Mouse (Mus musculus): ENCODE results near the gene Tkt. TPM values are rescaled to one million over a fixed set of nuclear protein-coding genes. Genes with fewer than 3 reads are reported as not detected.

Gene Tkt
- polyA plus RNA-seq, 1 experiment = 53.0 TPM

DNA sequence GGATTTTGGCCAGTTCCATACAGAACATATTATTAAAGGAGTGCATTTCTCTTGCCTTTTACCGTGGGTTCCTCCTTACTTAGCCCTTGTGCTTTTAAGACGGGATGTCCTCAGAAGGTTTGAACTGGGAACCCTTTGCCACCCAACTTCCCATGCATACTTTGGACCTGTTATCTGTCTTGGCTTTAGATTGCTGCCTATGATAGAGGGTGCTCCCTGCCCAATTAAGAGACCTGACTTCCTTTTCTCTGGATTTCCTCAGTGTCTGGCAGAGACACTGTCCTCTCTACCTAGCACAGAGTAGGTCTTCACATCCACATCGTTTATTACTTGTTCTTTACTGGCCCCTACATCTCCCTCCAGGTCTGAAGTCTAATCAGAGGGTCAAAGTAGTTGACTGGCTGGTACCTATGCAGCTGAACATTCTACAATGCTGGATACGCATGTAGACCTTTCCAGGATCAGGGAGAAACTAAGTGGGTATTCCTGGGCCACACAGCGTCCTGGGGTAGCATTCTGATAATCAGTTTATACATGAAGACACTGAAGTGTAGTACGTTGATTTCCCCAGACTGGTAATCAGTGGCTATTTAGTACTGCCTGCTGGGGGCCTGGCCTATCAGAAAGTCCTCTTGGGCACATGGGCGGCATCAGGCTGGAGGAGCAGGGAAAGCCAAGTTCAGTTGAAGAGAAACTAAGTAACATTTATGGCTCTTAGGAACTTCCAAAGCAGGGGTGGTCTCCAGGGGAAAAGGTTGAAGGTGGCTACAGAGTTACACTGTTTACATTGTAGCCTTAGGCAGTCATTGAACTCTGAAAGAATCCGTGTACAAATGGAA is 2.3 kb downstream of the Tkt start:
- Histone ChIP-seq H3K79me2 (ENCODE audit: control insufficient read depth, insufficient read depth) (peaks cover 62% of the 10 kb centered on the region), H3K4me2 (ENCODE audit: low read depth) (peak overlapping the region; percentile 64), H3ac (ENCODE audit: control insufficient read depth, insufficient read length) (no peak overlapping the region), H3K4me3 (peak overlapping the region; percentile 81), H3K27me3 (ENCODE audit: control insufficient read depth, insufficient read depth, insufficient read length) (no peaks in the 10 kb centered on the region), H3K36me3 (ENCODE audit: control insufficient read depth, insufficient read depth) (no peaks in the 10 kb centered on the region)
- no peak for TF ChIP-seq POLR2AphosphoS2 (IDR thresholded peaks at IDR 0.05; ENCODE audit: insufficient read length, low read depth)
- TF ChIP-seq MAX (IDR thresholded peaks at IDR 0.05; ENCODE audit: low read depth) = no peak
- TF ChIP-seq MYOG (IDR thresholded peaks at IDR 0.05; ENCODE audit: control insufficient read depth in 1 of 3, insufficient read depth in 1 of 3, insufficient read length in 2 of 3, low read depth in 2 of 3) = no peak
- TF ChIP-seq USF1 (IDR thresholded peaks at IDR 0.05; ENCODE audit: low read depth) = no peak
- no peak for TF ChIP-seq SRF (IDR thresholded peaks at IDR 0.05; ENCODE audit: control insufficient read depth, insufficient read length, low read depth)

DNA sequence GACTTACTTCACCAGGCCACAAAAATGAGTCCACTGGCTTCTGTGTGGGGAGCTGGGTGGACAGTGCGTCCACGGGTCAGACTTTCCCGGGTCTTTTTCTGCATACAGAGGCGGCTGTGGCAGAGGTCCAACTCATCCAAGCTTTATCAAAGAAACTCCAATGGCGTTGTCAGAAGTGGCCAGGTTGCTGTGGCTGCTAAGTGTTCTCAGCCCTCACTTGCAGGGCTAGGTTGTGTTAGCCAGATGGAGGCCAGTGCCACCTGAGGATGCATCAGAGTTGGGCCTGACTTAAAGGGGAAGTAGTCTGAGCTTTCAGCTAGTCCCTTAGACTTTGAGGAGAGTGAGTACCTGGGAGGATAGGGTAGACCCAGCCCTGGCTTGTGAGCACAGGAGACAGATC is 3.4 kb downstream of the Tkt start:
- no peak overlapping the region for H3K4me3 ChIP-seq
- TF ChIP-seq USF1 (IDR thresholded peaks at IDR 0.05; ENCODE audit: low read depth) (no peak), MYOD1 (IDR thresholded peaks at IDR 0.05; ENCODE audit: control insufficient read depth in 1 of 3, insufficient read length in 2 of 3, low read depth in 2 of 3) (no peak), MYOG (IDR thresholded peaks at IDR 0.05; ENCODE audit: control insufficient read depth in 1 of 3, insufficient read depth in 1 of 3, insufficient read length in 2 of 3, low read depth in 2 of 3) (no peak), TCF12 (IDR thresholded peaks at IDR 0.05; ENCODE audit: insufficient read depth, poor library complexity, severe bottlenecking) (no peak), POLR2AphosphoS2 (IDR thresholded peaks at IDR 0.05; ENCODE audit: insufficient read length, low read depth) (no peak), E2F4 (IDR thresholded peaks at IDR 0.05; ENCODE audit: insufficient read depth) (no peak)
- no peaks in the 10 kb centered on the region for H3K36me3 ChIP-seq (ENCODE audit: control insufficient read depth, insufficient read depth)
- peaks cover 73% of the 10 kb centered on the region for H3K79me2 ChIP-seq (ENCODE audit: control insufficient read depth, insufficient read depth)
- no peak overlapping the region for H3ac ChIP-seq (ENCODE audit: control insufficient read depth, insufficient read length)
- peak overlapping the region; percentile 64 for H3K4me2 ChIP-seq (ENCODE audit: low read depth)
- no peaks in the 10 kb centered on the region for H3K27me3 ChIP-seq (ENCODE audit: control insufficient read depth, insufficient read depth, insufficient read length)

- peaks cover 78% of the 10 kb centered on the region for H3K79me2 ChIP-seq (ENCODE audit: control insufficient read depth, insufficient read depth)
- no peaks in the 10 kb centered on the region for H3K36me3 ChIP-seq (ENCODE audit: control insufficient read depth, insufficient read depth)
- TF ChIP-seq MYOD1 (IDR thresholded peaks at IDR 0.05; ENCODE audit: control insufficient read depth in 1 of 3, insufficient read length in 2 of 3, low read depth in 2 of 3) = no peak
- no peak for TF ChIP-seq REST (IDR thresholded peaks at IDR 0.05; ENCODE audit: insufficient read depth, insufficient read length)
- TF ChIP-seq TCF12 (IDR thresholded peaks at IDR 0.05; ENCODE audit: insufficient read depth, poor library complexity, severe bottlenecking) = no peak
- no peak for TF ChIP-seq CEBPB (IDR thresholded peaks at IDR 0.05; ENCODE audit: insufficient read depth, poor library complexity, severe bottlenecking)
- no peak for TF ChIP-seq MAX (IDR thresholded peaks at IDR 0.05; ENCODE audit: low read depth)
- no peak overlapping the region for H3K4me3 ChIP-seq
- peak overlapping the region; percentile 64 for H3K4me2 ChIP-seq (ENCODE audit: low read depth)
- H3K27me3 ChIP-seq (ENCODE audit: control insufficient read depth, insufficient read depth, insufficient read length) = no peaks in the 10 kb centered on the region
- no peak overlapping the region for H3ac ChIP-seq (ENCODE audit: control insufficient read depth, insufficient read length)
These were observed 3.8 kb downstream of the Tkt start for GRCm38 (mm10) chr14:30551981-30552380.

DNA sequence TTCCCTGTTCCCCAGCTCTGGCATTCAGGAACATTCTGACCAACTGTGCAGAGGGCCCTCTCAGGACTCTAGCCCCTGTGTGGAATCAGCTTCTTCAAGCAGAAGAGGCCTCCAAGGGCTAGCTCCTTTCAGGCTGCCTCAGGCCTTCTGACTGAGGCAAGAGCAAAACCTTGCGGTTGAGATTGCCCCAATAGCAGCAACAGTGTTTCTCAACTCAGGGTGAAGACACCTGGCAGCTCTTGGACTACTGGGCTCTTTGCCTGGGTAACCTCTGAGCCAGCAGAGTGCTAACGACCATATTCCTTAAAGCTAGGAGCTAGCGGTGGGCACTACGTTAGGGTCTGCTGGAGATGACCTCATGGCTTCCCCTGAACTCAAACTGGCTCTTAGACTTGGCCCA is 5.0 kb downstream of the Tkt start:
- Histone ChIP-seq H3K27me3 (ENCODE audit: control insufficient read depth, insufficient read depth, insufficient read length) (no peaks in the 10 kb centered on the region), H3ac (ENCODE audit: control insufficient read depth, insufficient read length) (no peak overlapping the region), H3K4me2 (ENCODE audit: low read depth) (no peak overlapping the region), H3K79me2 (ENCODE audit: control insufficient read depth, insufficient read depth) (peaks cover 78% of the 10 kb centered on the region), H3K36me3 (ENCODE audit: control insufficient read depth, insufficient read depth) (no peaks in the 10 kb centered on the region), H3K4me3 (no peak overlapping the region)
- TF ChIP-seq POLR2A (IDR thresholded peaks at IDR 0.05; ENCODE audit: insufficient read length, low read depth) (no peak), REST (IDR thresholded peaks at IDR 0.05; ENCODE audit: insufficient read depth, insufficient read length) (no peak), POLR2AphosphoS2 (IDR thresholded peaks at IDR 0.05; ENCODE audit: insufficient read length, low read depth) (no peak), MYOG (IDR thresholded peaks at IDR 0.05; ENCODE audit: control insufficient read depth in 1 of 3, insufficient read depth in 1 of 3, insufficient read length in 2 of 3, low read depth in 2 of 3) (no peak), E2F4 (IDR thresholded peaks at IDR 0.05; ENCODE audit: insufficient read depth) (no peak), CEBPB (IDR thresholded peaks at IDR 0.05; ENCODE audit: insufficient read depth, poor library complexity, severe bottlenecking) (no peak), MYOD1 (IDR thresholded peaks at IDR 0.05; ENCODE audit: control insufficient read depth in 1 of 3, insufficient read length in 2 of 3, low read depth in 2 of 3) (no peak), MAX (IDR thresholded peaks at IDR 0.05; ENCODE audit: low read depth) (no peak), TCF12 (IDR thresholded peaks at IDR 0.05; ENCODE audit: insufficient read depth, poor library complexity, severe bottlenecking) (no peak), SRF (IDR thresholded peaks at IDR 0.05; ENCODE audit: control insufficient read depth, insufficient read length, low read depth) (no peak), TCF3 (IDR thresholded peaks at IDR 0.05; ENCODE audit: insufficient read length, low read depth) (no peak), USF1 (IDR thresholded peaks at IDR 0.05; ENCODE audit: low read depth) (no peak)

DNA sequence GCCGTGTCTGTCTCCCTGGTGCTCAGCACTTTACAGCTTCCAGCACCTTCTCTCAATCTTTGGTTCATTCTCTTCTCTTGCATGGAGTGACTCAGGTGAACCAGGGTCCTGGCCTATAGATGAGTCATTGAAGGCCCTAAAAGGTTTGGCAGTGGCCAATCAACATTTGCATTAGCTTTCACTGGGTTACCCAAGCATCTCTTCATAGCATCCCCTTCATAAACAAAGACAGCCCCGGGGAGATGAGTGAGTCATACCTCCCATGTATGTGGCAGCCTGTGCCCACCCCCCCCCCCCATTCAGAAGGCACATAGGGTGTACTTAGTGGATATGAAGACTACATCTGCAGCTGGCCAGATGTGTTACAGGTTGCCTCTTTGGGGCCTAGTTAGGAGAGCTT is 8.5 kb downstream of the Tkt start:
- H3K36me3 ChIP-seq (ENCODE audit: control insufficient read depth, insufficient read depth) = no peaks in the 10 kb centered on the region
- no peak overlapping the region for H3K4me3 ChIP-seq
- no peak for TF ChIP-seq POLR2A (IDR thresholded peaks at IDR 0.05; ENCODE audit: insufficient read length, low read depth)
- TF ChIP-seq REST (IDR thresholded peaks at IDR 0.05; ENCODE audit: insufficient read depth, insufficient read length) = no peak
- TF ChIP-seq MYOG (IDR thresholded peaks at IDR 0.05; ENCODE audit: control insufficient read depth in 1 of 3, insufficient read depth in 1 of 3, insufficient read length in 2 of 3, low read depth in 2 of 3) = no peak
- TF ChIP-seq CEBPB (IDR thresholded peaks at IDR 0.05; ENCODE audit: insufficient read depth, poor library complexity, severe bottlenecking) = no peak
- TF ChIP-seq USF1 (IDR thresholded peaks at IDR 0.05; ENCODE audit: low read depth) = no peak
- TF ChIP-seq MAX (IDR thresholded peaks at IDR 0.05; ENCODE audit: low read depth) = no peak
- H3K79me2 ChIP-seq (ENCODE audit: control insufficient read depth, insufficient read depth) = peaks cover 54% of the 10 kb centered on the region
- no peak overlapping the region for H3K4me2 ChIP-seq (ENCODE audit: low read depth)
- H3ac ChIP-seq (ENCODE audit: control insufficient read depth, insufficient read length) = no peak overlapping the region
- no peaks in the 10 kb centered on the region for H3K27me3 ChIP-seq (ENCODE audit: control insufficient read depth, insufficient read depth, insufficient read length)
